ENCODE assay signal across 14 mouse cellular contexts in genomic region chr9:107600745-107601144, GRCm38 (mm10). TPM values are rescaled to one million over a fixed set of nuclear protein-coding genes. Genes with fewer than 3 reads are reported as not detected.
A peak's percentile ranks its signal among the peaks of the same experiment; 100 is the strongest.
DNase-seq lines count a peak whose midpoint lies in the region; ATAC-seq lines count a peak whose summit lies in the region.
"Had no signal": no experiment of that assay in that cellular context is flagged by ENCODE, and none has a peak within 500 bp of the region (broad histone marks: within the 10 kb centered on the region; RNA-seq: fewer than 3 reads in every experiment).

No protein-coding gene starts in this region.

- 83% methylated on average over 12 of the region's 12 CpGs for WGBS in forebrain, embryonic 10.5 days

- peaks cover 54% of the 10 kb centered on the region for H3K27me3 ChIP-seq in forebrain, embryonic 10.5 days (ENCODE audit: poor library complexity, severe bottlenecking)
- H3K27me3 ChIP-seq: forebrain, embryonic 13.5 days had no signal

- peaks cover 50% of the 10 kb centered on the region for H3K4me1 ChIP-seq in forebrain, embryonic 10.5 days

- DNase-seq in cerebellum, adult 11-12 months, result peak; percentile 64
- peak; percentile 78 for DNase-seq in kidney, adult 9 months
- DNase-seq in kidney, postnatal 14 days, result no peak
- peak; percentile 66 for DNase-seq in thymus, postnatal 4 days
- no peak for DNase-seq in thymus, postnatal 25 days
- DNase-seq in frontal cortex, postnatal 25 days (ENCODE audit: low spot score in 2 of 2), result no peak
- DNase-seq in forebrain, embryonic 10.5 days (ENCODE audit: extremely low spot score, low spot score), result no peak
- DNase-seq: gastrocnemius, postnatal 36 days; heart, postnatal 14 days; liver, embryonic 13.5 days; retina, postnatal 1 day had no signal

- no peak overlapping the region for H3K27ac ChIP-seq in forebrain, embryonic 10.5 days
- H3K27ac ChIP-seq: forebrain, embryonic 13.5 days; liver, embryonic 13.5 days had no signal

- no peaks in the 10 kb centered on the region for H3K36me3 ChIP-seq in forebrain, embryonic 10.5 days (replicated peaks)

- H3K4me3 ChIP-seq in forebrain, embryonic 10.5 days, result no peak overlapping the region
- H3K4me3 ChIP-seq: forebrain, embryonic 13.5 days; liver, embryonic 13.5 days had no signal

- no peak for ATAC-seq in cerebellum, adult (ENCODE audit: insufficient number of reproducible peaks, low FRiP score, low TSS enrichment)
- ATAC-seq: forebrain, embryonic 13.5 days; inflammation-experienced regulatory T-cells, adult 6 months had no signal

- H3K9me3 ChIP-seq in forebrain, embryonic 10.5 days, result no peaks in the 10 kb centered on the region
- H3K9me3 ChIP-seq: forebrain, embryonic 13.5 days; liver, embryonic 13.5 days had no signal

RNA-seq across cellular contexts. Expression of gene Sema3b, which starts 8.3 kb away (rescaled TPM):
- 1.4 and 2.0 TPM in 2 replicates for polyA plus RNA-seq in forebrain, embryonic 10.5 days (2016; fragmentation: Nextera tagmentation; extraction: Ambion mirVana)
- polyA plus RNA-seq: inflammation-experienced regulatory T-cells, adult 6 months had no signal

RNA-seq across cellular contexts. Expression of gene Ifrd2, which starts 13.3 kb away (rescaled TPM):
- 58.6 and 66.8 TPM in 2 replicates for polyA plus RNA-seq in forebrain, embryonic 10.5 days (2016; fragmentation: Nextera tagmentation; extraction: Ambion mirVana)

RNA-seq across cellular contexts. Expression of gene Hyal3, which starts 20.1 kb away (rescaled TPM):
- polyA plus RNA-seq in forebrain, embryonic 10.5 days (2016; fragmentation: Nextera tagmentation; extraction: Ambion mirVana), result 0.42 and 0.47 TPM in 2 replicates

RNA-seq across cellular contexts. Expression of gene Naa80, which starts 22.1 kb away (rescaled TPM):
- 13.9 and 17.9 TPM in 2 replicates for polyA plus RNA-seq in forebrain, embryonic 10.5 days (2016; fragmentation: Nextera tagmentation; extraction: Ambion mirVana)

RNA-seq across cellular contexts. Expression of gene Hyal1, which starts 24.0 kb away (rescaled TPM):
- polyA plus RNA-seq in forebrain, embryonic 10.5 days (2016; fragmentation: Nextera tagmentation; extraction: Ambion mirVana), result 6.8 and 7.4 TPM in 2 replicates

Comparison
In these comparisons a context has a peak if more than half of its experiments do, and no peak if none do; other contexts are left out.
1. DNase-seq: peak in cerebellum, adult 11-12 months (single experiment), kidney, adult 9 months (single experiment) and thymus, postnatal 4 days (single experiment); none in kidney, postnatal 14 days (single experiment), thymus, postnatal 25 days (single experiment), frontal cortex, postnatal 25 days (0 of 2) and forebrain, embryonic 10.5 days (single experiment).